Mouse (Mus musculus) heart, postnatal 0 days (tissue): ENCODE measurements around the gene Fshb. TPM values are rescaled to one million over a fixed set of nuclear protein-coding genes. Genes with fewer than 3 reads are reported as not detected.

ENCODE experiments used
- ATAC-seq: fragments of 200-750 bp; cut with Nextera tagmentation; 2 replicates; pipeline ENCODE4 v1.8.0; 2017; ENCODE audit warnings: low read depth, moderate number of reproducible peaks, moderate library complexity; ENCODE audit not compliant: insufficient read depth
- DNase-seq: peaks from one replicate; pipeline ENCODE4 v3.0.0-alpha.2; 2016; ENCODE audit warnings: low spot score
- H3K27ac ChIP-seq: fragments of 300-500 bp; sonication (generic); 2 replicates; pipeline ENCODE4 v1.5.1; 2014; ENCODE audit warnings: low read depth, mild to moderate bottlenecking
- H3K27me3 ChIP-seq: fragments of 300-500 bp; sonication (generic); 2 replicates; pipeline ENCODE4 v1.6.1; 2014; ENCODE audit warnings: low read length, mixed read lengths; ENCODE audit not compliant: control insufficient read depth, insufficient read depth
- H3K36me3 ChIP-seq: fragments of 300-500 bp; sonication (generic); replicated peaks from 2 replicates; pipeline ENCODE4 v1.6.1; 2014; ENCODE audit warnings: low read length, mixed read lengths; ENCODE audit not compliant: control insufficient read depth, insufficient read depth
- H3K4me1 ChIP-seq: fragments of 300-500 bp; sonication (generic); 2 replicates; pipeline ENCODE4 v1.6.1; 2014; ENCODE audit warnings: antibody characterized with exemption; ENCODE audit not compliant: control insufficient read depth, insufficient read depth
- H3K4me2 ChIP-seq: fragments of 300-500 bp; sonication (generic); 2 replicates; pipeline ENCODE4 v1.6.1; 2014; ENCODE audit warnings: low read depth, mild to moderate bottlenecking, low read length, moderate library complexity
- H3K4me3 ChIP-seq: fragments of 300-500 bp; sonication (generic); 2 replicates; pipeline ENCODE4 v1.5.1; 2014; ENCODE audit warnings: low read depth, low read length
- H3K9ac ChIP-seq: fragments of 300-500 bp; sonication (generic); replicated peaks from 2 replicates; pipeline ENCODE4 v1.6.1; 2014; ENCODE audit warnings: low read depth, low read length, mixed read lengths
- H3K9me3 ChIP-seq: fragments of 300-500 bp; sonication (generic); replicated peaks from 2 replicates; pipeline ENCODE4 v1.6.1; 2016; ENCODE audit warnings: low read length; ENCODE audit not compliant: control insufficient read depth
- CTCF ChIP-seq: IDR thresholded peaks from 2 replicates; pipeline ENCODE4 v1.5.1; 2016; ENCODE audit warnings: antibody characterized with exemption, control low read depth, low read depth
- EP300 ChIP-seq: IDR thresholded peaks from 2 replicates; pipeline ENCODE4 v1.6.1; 2016; ENCODE audit warnings: antibody characterized with exemption, low read depth
- WGBS: fragments of 180-500 bp; shearing (Covaris S2); extraction: QIAGEN DNeasy Blood & Tissue Kit; methylation state at CpG from one replicate; pipeline ENCODE4 v1.1.7; 2014; 5-methylcytosine and 5-hydroxymethylcytosine counted together
- polyA plus RNA-seq: library from polyadenylated mRNA; unstranded; fragments of >200 nt; fragmentation: Nextera tagmentation; extraction: Ambion mirVana; gene quantifications from 2 replicates; pipeline ENCODE4 v1.2.1, GENCODE M21; 2015
- total RNA-seq: library from RNA; depleted of rRNA; stranded (reverse); fragments of >200 nt; gene quantifications from 2 replicates; pipeline ENCODE4 v1.2.3, GENCODE M21; 2014; ENCODE audit warnings: low replicate concordance; rRNA removed

Fshb gene
- total RNA-seq, result not detected in 2 replicates
- polyA plus RNA-seq, result not detected in 2 replicates

DNA sequence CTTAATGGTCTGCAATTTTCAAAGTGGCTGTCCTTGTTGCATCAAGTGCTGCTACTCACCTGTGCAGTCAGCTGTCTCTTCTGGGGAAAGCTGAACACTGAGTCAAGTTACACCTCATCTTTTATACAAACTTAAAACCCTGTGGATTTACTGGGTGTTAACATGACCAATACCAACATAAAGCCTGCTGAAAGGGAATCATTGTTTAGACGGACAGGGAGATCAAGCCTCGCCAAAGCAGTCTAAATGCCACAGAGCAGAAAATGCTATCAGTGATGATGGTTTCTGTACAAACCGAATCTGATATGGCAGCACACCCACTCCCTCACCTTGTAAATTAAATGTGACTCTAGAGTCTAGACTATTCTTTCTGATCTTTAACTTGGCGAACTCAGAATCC lies at the start of gene Fshb:
TSS of gene Fshb (minus strand) at position 101 of the 400 bp plus-strand sequence.
- DNase-seq, result no peak
- no peak within 1 kb of the TSS for H3K4me3 ChIP-seq
- H3K9ac ChIP-seq, result no peak within 1 kb of the TSS
- no peaks in the 10 kb centered on the region for H3K4me1 ChIP-seq
- no peak within 1 kb of the TSS for H3K4me2 ChIP-seq
- TF ChIP-seq EP300 (no peak), CTCF (no peak)
- WGBS, result 74% methylated on average over 4 of the region's 4 CpGs
- H3K27me3 ChIP-seq, result no peaks in the 10 kb centered on the region
- ATAC-seq, result no peak
- no peak within 1 kb of the TSS for H3K27ac ChIP-seq
- no peaks in the 10 kb centered on the region for H3K36me3 ChIP-seq
- no peaks in the 10 kb centered on the region for H3K9me3 ChIP-seq

DNA sequence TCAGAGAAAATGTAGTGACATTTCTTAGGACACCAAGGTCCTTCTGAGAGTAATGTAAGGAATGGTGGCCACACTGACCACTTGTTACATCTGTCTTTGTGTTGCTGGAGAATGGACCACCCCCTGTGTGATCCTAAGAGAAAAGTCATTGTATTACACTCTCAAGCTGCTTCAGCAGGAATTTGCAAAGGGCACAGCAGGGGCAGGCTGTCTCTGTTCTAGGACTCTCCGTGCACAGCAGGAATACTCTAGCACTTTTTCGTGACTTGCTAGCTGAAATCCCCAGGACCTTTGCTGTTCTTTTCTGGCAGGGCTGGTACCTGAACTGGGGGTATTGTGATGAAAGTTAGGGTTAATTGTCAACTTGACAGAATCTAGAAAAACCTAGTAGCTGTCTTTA lies 24.8 kb upstream of the Fshb start:
- no peak for DNase-seq
- Histone ChIP-seq H3K27ac (no peak overlapping the region), H3K9me3 (no peaks in the 10 kb centered on the region), H3K4me1 (no peaks in the 10 kb centered on the region), H3K4me3 (no peak overlapping the region), H3K9ac (no peak overlapping the region), H3K27me3 (no peaks in the 10 kb centered on the region), H3K4me2 (no peak overlapping the region), H3K36me3 (no peaks in the 10 kb centered on the region)
- ATAC-seq, result no peak
- WGBS, result 69% methylated on average over 2 of the region's 2 CpGs
- TF ChIP-seq EP300 (no peak), CTCF (no peak)

DNA sequence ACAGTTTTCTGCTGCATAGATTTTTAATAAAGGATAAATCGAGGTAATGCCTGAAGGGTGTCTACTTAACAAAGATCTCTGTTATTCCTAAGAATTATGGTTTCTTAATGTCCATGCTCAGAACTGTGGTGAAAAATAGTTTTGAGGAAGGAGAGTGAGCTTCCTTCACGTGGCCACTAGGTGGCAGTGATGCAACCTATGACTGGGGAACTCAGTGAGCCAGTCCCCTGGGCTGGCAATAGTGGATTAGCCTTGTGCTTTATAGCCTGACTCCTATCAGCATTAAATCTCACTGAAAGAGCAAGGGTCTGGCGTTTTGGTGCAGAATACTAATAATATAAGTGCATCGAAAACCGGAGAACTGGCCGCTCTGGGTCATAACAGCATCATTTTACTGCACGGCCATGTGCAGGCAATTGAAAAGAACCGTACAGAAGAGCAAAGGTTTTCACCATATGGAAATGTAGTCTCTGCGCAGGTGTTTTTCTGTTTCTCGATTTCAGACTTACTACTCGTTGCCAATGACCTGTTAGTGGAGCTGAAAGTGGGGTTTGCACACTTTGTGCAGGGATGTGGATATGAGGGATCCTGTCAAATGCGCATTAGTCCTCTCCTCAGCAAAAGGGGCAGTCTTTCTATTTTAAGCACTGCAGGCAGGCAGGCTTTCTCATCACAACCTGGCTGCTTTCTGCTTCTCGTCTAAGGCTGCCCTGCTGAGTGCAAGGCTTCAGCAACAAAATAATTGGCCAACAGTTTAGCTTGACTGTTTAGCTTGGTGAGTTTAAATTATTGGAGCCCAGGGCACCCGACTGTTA lies 23.8 kb upstream of the Fshb start:
- Histone ChIP-seq H3K4me2 (peak overlapping the region; percentile 48), H3K27ac (0 out of 2 replicates have a peak overlapping the region, but pooled peaks have one; percentile 7), H3K9me3 (no peaks in the 10 kb centered on the region), H3K4me3 (peak overlapping the region; percentile 20), H3K4me1 (no peaks in the 10 kb centered on the region), H3K27me3 (no peaks in the 10 kb centered on the region), H3K36me3 (no peaks in the 10 kb centered on the region), H3K9ac (no peak overlapping the region)
- DNase-seq, result peak; percentile 44
- 36% methylated on average over 14 of the region's 14 CpGs for WGBS
- TF ChIP-seq CTCF (peak; percentile 72), EP300 (no peak)
- peak; percentile 30; the same call in 1 of the 2 replicates for ATAC-seq

DNA sequence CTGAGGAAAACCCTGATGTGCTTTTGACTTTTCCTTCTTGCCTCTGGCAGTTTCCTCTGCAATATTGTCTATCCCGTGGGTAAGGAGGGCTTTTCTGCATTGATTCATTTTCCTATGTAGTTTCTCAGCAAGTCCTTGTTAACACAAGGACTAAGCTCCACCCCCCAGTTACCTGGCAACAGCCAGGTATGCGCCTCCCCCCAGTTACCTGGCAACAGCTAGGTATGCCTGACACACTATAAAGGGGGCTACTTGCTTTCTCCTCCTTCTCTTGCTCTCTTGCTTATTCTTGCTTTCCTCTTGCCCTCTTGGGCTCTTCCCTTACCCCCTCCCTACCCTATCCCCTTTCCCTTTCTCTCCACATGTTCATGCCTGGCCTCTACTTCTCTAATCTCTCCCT lies 3.8 kb upstream of the Fshb start:
- no peak overlapping the region for H3K9ac ChIP-seq
- H3K4me1 ChIP-seq, result no peaks in the 10 kb centered on the region
- ATAC-seq (no peak), DNase-seq (no peak)
- no peak overlapping the region for H3K4me3 ChIP-seq
- WGBS, result 44% methylated on average over 2 of the region's 2 CpGs
- no peak for TF ChIP-seq CTCF
- TF ChIP-seq EP300, result no peak
- no peak overlapping the region for H3K27ac ChIP-seq
- H3K36me3 ChIP-seq, result no peaks in the 10 kb centered on the region
- no peaks in the 10 kb centered on the region for H3K27me3 ChIP-seq
- H3K4me2 ChIP-seq, result no peak overlapping the region
- no peaks in the 10 kb centered on the region for H3K9me3 ChIP-seq

DNA sequence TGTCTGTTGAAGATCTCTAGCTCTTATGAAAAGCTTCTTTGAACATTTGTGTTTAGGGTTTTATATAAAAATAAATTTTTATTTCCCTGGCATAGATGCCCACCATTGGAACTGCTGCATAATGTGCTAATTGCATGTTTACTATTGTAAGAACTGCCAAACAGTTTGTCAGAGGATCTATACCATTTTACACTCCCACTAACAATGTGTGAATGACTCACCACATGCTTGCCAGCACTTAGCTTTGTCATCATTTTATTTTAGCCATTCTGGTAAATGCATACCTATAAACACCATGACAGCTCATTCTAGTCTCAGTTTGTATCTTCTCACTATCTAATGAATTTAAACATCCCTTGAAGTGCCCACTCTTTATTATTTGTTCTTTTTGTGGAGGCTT lies 13.5 kb downstream of the Fshb start:
- Histone ChIP-seq H3K4me1 (no peaks in the 10 kb centered on the region), H3K27ac (no peak overlapping the region), H3K4me2 (no peak overlapping the region), H3K4me3 (no peak overlapping the region), H3K9me3 (no peaks in the 10 kb centered on the region), H3K27me3 (no peaks in the 10 kb centered on the region), H3K36me3 (no peaks in the 10 kb centered on the region), H3K9ac (no peak overlapping the region)
- TF ChIP-seq EP300, result no peak
- no peak for TF ChIP-seq CTCF
- DNase-seq, result no peak
- ATAC-seq, result no peak

DNA sequence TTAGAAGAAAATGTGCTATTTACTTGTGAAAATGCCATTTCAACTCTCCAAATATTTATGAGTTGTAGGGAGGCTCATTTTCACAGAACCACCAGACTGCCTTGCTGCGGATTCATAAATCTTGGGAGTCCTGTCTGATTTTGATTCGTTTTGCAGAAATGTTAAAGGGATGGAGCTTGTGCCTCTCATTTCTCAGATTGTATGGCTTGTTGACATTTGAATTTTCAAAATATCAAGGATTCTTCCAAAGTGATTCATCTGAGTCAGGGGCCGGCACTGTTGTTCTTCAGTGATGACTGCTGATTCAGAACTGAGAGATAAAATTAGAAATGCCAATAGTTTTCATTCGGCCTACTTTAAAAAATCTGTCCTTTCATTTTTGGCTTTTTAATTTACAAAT lies 18.6 kb downstream of the Fshb start:
- Histone ChIP-seq H3K4me3 (no peak overlapping the region), H3K36me3 (no peaks in the 10 kb centered on the region), H3K27me3 (no peaks in the 10 kb centered on the region), H3K4me1 (0 out of 2 replicates have a peak, but pooled peaks cover 2% of the 10 kb centered on the region), H3K27ac (no peak overlapping the region), H3K4me2 (no peak overlapping the region), H3K9me3 (no peaks in the 10 kb centered on the region), H3K9ac (no peak overlapping the region)
- 65% methylated on average over 4 of the region's 4 CpGs for WGBS
- ATAC-seq (no peak), DNase-seq (no peak)
- TF ChIP-seq EP300, result no peak
- no peak for TF ChIP-seq CTCF
